Mouse (Mus musculus) heart, postnatal 0 days (tissue): ENCODE results near the gene Uqcc1.

Experiments used
- CTCF ChIP-seq: IDR thresholded peaks from 2 replicates; pipeline ENCODE4 v1.5.1; 2016; ENCODE audit warnings: antibody characterized with exemption, control low read depth, low read depth
- EP300 ChIP-seq: IDR thresholded peaks from 2 replicates; pipeline ENCODE4 v1.6.1; 2016; ENCODE audit warnings: antibody characterized with exemption, low read depth

GRCm38 (mm10) chr2:155939897-155940529 is 9.9 kb upstream of the Uqcc1 start:
- TF ChIP-seq CTCF (no peak), EP300 (no peak)
